Mouse (Mus musculus): ENCODE data around the gene Tra2b. TPM values are rescaled to one million over a fixed set of nuclear protein-coding genes. Genes with fewer than 3 reads are reported as not detected.
"Not testable (repeated sequence)": the region's sequence is repeated elsewhere in the genome, so short reads cannot be mapped to it uniquely, and the experiment has no call there.

Tra2b gene
- polyA plus RNA-seq, 1 experiment from 2014 or later = 421 TPM

- Histone ChIP-seq H3K36me3 (no peaks in the 10 kb centered on the region), H3K9ac (peak overlapping the region; percentile 54), H3K4me1 (peaks cover 21% of the 10 kb centered on the region), H3K4me2 (peak overlapping the region; percentile 57), H3K27ac (peak overlapping the region; percentile 56), H3K4me3 (peak overlapping the region; percentile 88), H3K9me3 (no peaks in the 10 kb centered on the region), H3K27me3 (no peaks in the 10 kb centered on the region)
- no peak for ATAC-seq (ENCODE audit: borderline replicate concordance, extremely low read depth, low FRiP score, low TSS enrichment)
- WGBS = 34% methylated on average over 8 of the region's 8 CpGs
Observed at GRCm38 (mm10) chr16:22266384-22266783, 579 bp upstream of the Tra2b start.

GRCm38 (mm10) chr16:22264962-22265848 lies 600 bp downstream of the Tra2b start:
- peak overlapping the region; percentile 97 for H3K27ac ChIP-seq
- no peaks in the 10 kb centered on the region for H3K9me3 ChIP-seq
- peak overlapping the region; percentile 95 for H3K9ac ChIP-seq
- no peaks in the 10 kb centered on the region for H3K36me3 ChIP-seq
- H3K4me3 ChIP-seq = peak overlapping the region; percentile 88
- WGBS = under 1% methylated on average over 77 of the region's 81 CpGs
- H3K27me3 ChIP-seq = no peaks in the 10 kb centered on the region
- peak; percentile 58 for ATAC-seq (ENCODE audit: borderline replicate concordance, extremely low read depth, low FRiP score, low TSS enrichment)
- H3K4me1 ChIP-seq = peaks cover 31% of the 10 kb centered on the region
- H3K4me2 ChIP-seq = peak overlapping the region; percentile 65

GRCm38 (mm10) chr16:22264232-22264961 lies 1.4 kb downstream of the Tra2b start:
- Histone ChIP-seq H3K27me3 (no peaks in the 10 kb centered on the region), H3K4me3 (peak overlapping the region; percentile 88), H3K4me1 (peaks cover 33% of the 10 kb centered on the region), H3K36me3 (no peaks in the 10 kb centered on the region), H3K9me3 (no peaks in the 10 kb centered on the region), H3K4me2 (peak overlapping the region; percentile 65), H3K27ac (peak overlapping the region; percentile 97), H3K9ac (peak overlapping the region; percentile 95)
- no peak for ATAC-seq (ENCODE audit: borderline replicate concordance, extremely low read depth, low FRiP score, low TSS enrichment)
- under 1% methylated on average over 16 of the region's 16 CpGs for WGBS

GRCm38 (mm10) chr16:22263124-22263523 lies 2.7 kb downstream of the Tra2b start:
- Histone ChIP-seq H3K27me3 (no peaks in the 10 kb centered on the region), H3K9me3 (no peaks in the 10 kb centered on the region), H3K27ac (no peak overlapping the region), H3K4me1 (peaks cover 38% of the 10 kb centered on the region), H3K4me2 (peak overlapping the region; percentile 65), H3K9ac (peak overlapping the region; percentile 95; the same call in 1 of the 2 replicates), H3K4me3 (peak overlapping the region; percentile 88), H3K36me3 (no peaks in the 10 kb centered on the region)
- ATAC-seq (ENCODE audit: borderline replicate concordance, extremely low read depth, low FRiP score, low TSS enrichment) = no peak

GRCm38 (mm10) chr16:22261563-22261962 lies 4.2 kb downstream of the Tra2b start:
- H3K36me3 ChIP-seq = no peaks in the 10 kb centered on the region
- H3K27ac ChIP-seq = no peak overlapping the region
- no peak overlapping the region for H3K9ac ChIP-seq
- H3K4me2 ChIP-seq = peak overlapping the region; percentile 24
- ATAC-seq (ENCODE audit: borderline replicate concordance, extremely low read depth, low FRiP score, low TSS enrichment) = no peak
- peaks cover 38% of the 10 kb centered on the region for H3K4me1 ChIP-seq
- no peaks in the 10 kb centered on the region for H3K27me3 ChIP-seq
- H3K4me3 ChIP-seq = no peak overlapping the region
- no peaks in the 10 kb centered on the region for H3K9me3 ChIP-seq
- WGBS = 66% methylated on average over 2 of the region's 2 CpGs

GRCm38 (mm10) chr16:22260423-22261143 lies 5.2 kb downstream of the Tra2b start:
- H3K27ac ChIP-seq = no peak overlapping the region
- WGBS = 46% methylated on average over 3 of the region's 3 CpGs
- peak overlapping the region; percentile 35 for H3K4me2 ChIP-seq
- H3K36me3 ChIP-seq = no peaks in the 10 kb centered on the region
- H3K9me3 ChIP-seq = no peaks in the 10 kb centered on the region
- H3K4me3 ChIP-seq = 0 out of 2 replicates have a peak overlapping the region, but pooled peaks have one; percentile 4
- H3K27me3 ChIP-seq = no peaks in the 10 kb centered on the region
- H3K4me1 ChIP-seq = peaks cover 42% of the 10 kb centered on the region
- no peak for ATAC-seq (ENCODE audit: borderline replicate concordance, extremely low read depth, low FRiP score, low TSS enrichment)
- no peak overlapping the region for H3K9ac ChIP-seq

GRCm38 (mm10) chr16:22252255-22252654 lies 13.6 kb downstream of the Tra2b start:
- H3K9me3 ChIP-seq; ATAC-seq (ENCODE audit: borderline replicate concordance, extremely low read depth, low FRiP score, low TSS enrichment); H3K9ac ChIP-seq; H3K4me1 ChIP-seq; H3K4me2 ChIP-seq; H3K27ac ChIP-seq; H3K27me3 ChIP-seq; H3K4me3 ChIP-seq: not testable (repeated sequence)
- H3K36me3 ChIP-seq = peaks cover 64% of the 10 kb centered on the region
- 84% methylated on average over 6 of the region's 6 CpGs for WGBS

GRCm38 (mm10) chr16:22250307-22250706 lies 15.5 kb downstream of the Tra2b start:
- Histone ChIP-seq H3K4me3 (no peak overlapping the region), H3K36me3 (peaks cover 69% of the 10 kb centered on the region), H3K4me2 (no peak overlapping the region), H3K9ac (no peak overlapping the region), H3K9me3 (no peaks in the 10 kb centered on the region), H3K27ac (no peak overlapping the region), H3K27me3 (no peaks in the 10 kb centered on the region), H3K4me1 (no peaks in the 10 kb centered on the region)
- ATAC-seq (ENCODE audit: borderline replicate concordance, extremely low read depth, low FRiP score, low TSS enrichment) = no peak
- 91% methylated on average over 5 of the region's 5 CpGs for WGBS

- WGBS = 89% methylated on average over 3 of the region's 3 CpGs
- Histone ChIP-seq H3K4me1 (no peaks in the 10 kb centered on the region), H3K9me3 (no peaks in the 10 kb centered on the region), H3K4me3 (no peak overlapping the region), H3K4me2 (no peak overlapping the region), H3K36me3 (peaks cover 71% of the 10 kb centered on the region), H3K27me3 (no peaks in the 10 kb centered on the region), H3K9ac (no peak overlapping the region), H3K27ac (no peak overlapping the region)
- no peak for ATAC-seq (ENCODE audit: borderline replicate concordance, extremely low read depth, low FRiP score, low TSS enrichment)
Observed at GRCm38 (mm10) chr16:22249754-22250153, 16.1 kb downstream of the Tra2b start.

- Histone ChIP-seq H3K4me2 (no peak overlapping the region), H3K36me3 (peaks cover 57% of the 10 kb centered on the region), H3K27me3 (no peaks in the 10 kb centered on the region), H3K4me1 (no peaks in the 10 kb centered on the region), H3K4me3 (no peak overlapping the region), H3K27ac (no peak overlapping the region), H3K9me3 (no peaks in the 10 kb centered on the region), H3K9ac (no peak overlapping the region)
- 0 out of 2 replicates have a peak, but pooled peaks have one; percentile 39 for ATAC-seq (ENCODE audit: borderline replicate concordance, extremely low read depth, low FRiP score, low TSS enrichment)
- 85% methylated on average over 2 of the region's 2 CpGs for WGBS
Observed at GRCm38 (mm10) chr16:22242239-22242866, 23.5 kb downstream of the Tra2b start.
